Mouse (Mus musculus) cerebellum, postnatal 10 days (tissue): ENCODE results near the gene Ncs1.

Experiments used
- DNase-seq, 2 experiments: peaks; one replicate each; pipeline ENCODE4 v3.0.0; 2021; ENCODE audit warnings: mixed read lengths in 2 of 2

Ncs1 gene

GRCm38 (mm10) chr2:31245051-31245450, 572 bp upstream of the Ncs1 start:
- peak in 1 of 2 experiments; percentile 57 for DNase-seq

- peak; percentile 81 to 85 for DNase-seq
Observed at GRCm38 (mm10) chr2:31246251-31246971, 788 bp downstream of the Ncs1 start.

- DNase-seq = no peak
Observed at GRCm38 (mm10) chr2:31248856-31249255, 3.2 kb downstream of the Ncs1 start.

GRCm38 (mm10) chr2:31252167-31252566, 6.5 kb downstream of the Ncs1 start:
- DNase-seq = no peak

- DNase-seq = peak; percentile 56
Observed at GRCm38 (mm10) chr2:31253463-31253862, 7.8 kb downstream of the Ncs1 start.

- DNase-seq = no peak
Observed at GRCm38 (mm10) chr2:31254806-31255205, 9.2 kb downstream of the Ncs1 start.

- peak; percentile 71 to 73 for DNase-seq
Observed at GRCm38 (mm10) chr2:31255952-31256938, 10.6 kb downstream of the Ncs1 start.

GRCm38 (mm10) chr2:31257096-31257495, 11.5 kb downstream of the Ncs1 start:
- DNase-seq = peak; percentile 68 to 70

- peak; percentile 93 to 95 for DNase-seq
Observed at GRCm38 (mm10) chr2:31258609-31259366, 13.2 kb downstream of the Ncs1 start.

- peak in 1 of 2 experiments; percentile 68 for DNase-seq
Observed at GRCm38 (mm10) chr2:31259367-31259920, 13.8 kb downstream of the Ncs1 start.

GRCm38 (mm10) chr2:31260549-31260948, 14.9 kb downstream of the Ncs1 start:
- DNase-seq = no peak

- DNase-seq = peak; percentile 79 to 85
Observed at GRCm38 (mm10) chr2:31263039-31263461, 17.4 kb downstream of the Ncs1 start.

- peak; percentile 98 for DNase-seq
Observed at GRCm38 (mm10) chr2:31263746-31264378, 18.2 kb downstream of the Ncs1 start.

GRCm38 (mm10) chr2:31267447-31267846, 21.8 kb downstream of the Ncs1 start:
- peak; percentile 51 to 55 for DNase-seq

GRCm38 (mm10) chr2:31268631-31269030, 23.0 kb downstream of the Ncs1 start:
- DNase-seq = no peak

GRCm38 (mm10) chr2:31269188-31269587, 23.6 kb downstream of the Ncs1 start:
- peak; percentile 48 to 54 for DNase-seq

GRCm38 (mm10) chr2:31269847-31270246, 24.2 kb downstream of the Ncs1 start:
- DNase-seq = no peak

- DNase-seq = no peak
Observed at GRCm38 (mm10) chr2:31270470-31270869, 24.8 kb downstream of the Ncs1 start.

GRCm38 (mm10) chr2:31271071-31271470, 25.4 kb downstream of the Ncs1 start:
- no peak for DNase-seq

- DNase-seq = no peak
Observed at GRCm38 (mm10) chr2:31274993-31275392, 29.4 kb downstream of the Ncs1 start.

GRCm38 (mm10) chr2:31277810-31278209, 32.2 kb downstream of the Ncs1 start:
- DNase-seq = peak; percentile 43 to 51

GRCm38 (mm10) chr2:31278483-31278882, 32.9 kb downstream of the Ncs1 start:
- peak; percentile 49 to 54 for DNase-seq
